Comparison of ENCODE assay signal across 7 mouse cellular contexts in the genomic region with DNA sequence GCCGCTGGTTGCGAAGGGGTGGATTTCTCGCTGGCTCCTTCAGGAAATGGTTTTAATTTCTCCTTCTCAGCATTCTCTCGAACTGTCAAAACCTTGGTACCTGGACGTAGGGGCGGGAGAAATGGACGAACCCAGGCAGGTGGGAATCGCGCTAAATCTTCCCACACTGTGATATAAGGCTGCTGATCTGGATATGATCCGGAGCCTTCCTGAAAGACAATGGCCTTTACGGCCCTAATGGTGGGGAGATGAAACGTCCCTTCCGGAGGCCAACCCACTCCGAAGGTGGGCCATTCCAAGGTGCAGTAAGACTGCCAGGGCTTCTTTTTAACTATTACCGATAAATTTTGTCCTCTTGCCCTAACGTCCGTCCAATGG.
DNase-seq lines count a peak whose midpoint lies in the region; ATAC-seq lines count a peak whose summit lies in the region.

No protein-coding gene starts in this region.

- H3K36me3 ChIP-seq in forebrain, embryonic 15.5 days = no peaks in the 10 kb centered on the region
- H3K36me3 ChIP-seq in liver, embryonic 11.5 days (ENCODE audit: control insufficient read depth, insufficient read depth, low read length) = peaks cover 21% of the 10 kb centered on the region
- no peaks in the 10 kb centered on the region for H3K36me3 ChIP-seq in splenic B cell, adult 2 months (ENCODE audit: control insufficient read depth, insufficient read depth, low read length, poor library complexity, severe bottlenecking)

- WGBS in forebrain, embryonic 15.5 days = 66% methylated on average over 17 of the region's 17 CpGs
- 63% methylated on average over 17 of the region's 17 CpGs for WGBS in liver, embryonic 11.5 days

- no peak overlapping the region for H3K9ac ChIP-seq in forebrain, embryonic 15.5 days (replicated peaks)
- no peak overlapping the region for H3K9ac ChIP-seq in liver, embryonic 11.5 days (ENCODE audit: low read depth, low read length)

- no peaks in the 10 kb centered on the region for H3K4me1 ChIP-seq in forebrain, embryonic 15.5 days
- H3K4me1 ChIP-seq in liver, embryonic 11.5 days (replicated peaks; ENCODE audit: control insufficient read depth, insufficient read depth, low read length) = no peaks in the 10 kb centered on the region

- H3K27ac ChIP-seq in forebrain, embryonic 15.5 days (replicated peaks) = no peak overlapping the region
- no peak overlapping the region for H3K27ac ChIP-seq in liver, embryonic 11.5 days (ENCODE audit: low read depth, low read length)

- H3K9me3 ChIP-seq in forebrain, embryonic 15.5 days = peaks cover 58% of the 10 kb centered on the region
- H3K9me3 ChIP-seq in liver, embryonic 11.5 days (ENCODE audit: control insufficient read depth, low read length) = peaks cover 58% of the 10 kb centered on the region

- DNase-seq in thymus, postnatal 4 days = peak; percentile 9
- DNase-seq in thymus, postnatal 0 days (ENCODE audit: low spot score) = no peak
- DNase-seq in liver, embryonic 11.5 days (ENCODE audit: low spot score) = peak; percentile 39
- peak; percentile 7 for DNase-seq in splenic B cell, adult 2 months (ENCODE audit: low read depth, low spot score)
- no peak for DNase-seq in urinary bladder, postnatal 36 days (ENCODE audit: low spot score in 2 of 2)
- no peak for DNase-seq in thymus, postnatal 14 days

- no peak overlapping the region for H3K4me3 ChIP-seq in forebrain, embryonic 15.5 days
- H3K4me3 ChIP-seq in liver, embryonic 11.5 days (ENCODE audit: low read depth, low read length) = no peak overlapping the region

- H3K27me3 ChIP-seq in forebrain, embryonic 15.5 days = no peaks in the 10 kb centered on the region
- H3K27me3 ChIP-seq in liver, embryonic 11.5 days (replicated peaks; ENCODE audit: control insufficient read depth, insufficient read depth, low read length) = peaks cover 9% of the 10 kb centered on the region
- no peaks in the 10 kb centered on the region for H3K27me3 ChIP-seq in splenic B cell, adult 2 months (ENCODE audit: control insufficient read depth, insufficient read depth, low read length, poor library complexity, severe bottlenecking)

- peak; percentile 49 for ATAC-seq in forebrain, embryonic 15.5 days (replicated peaks)
- ATAC-seq in liver, embryonic 11.5 days (replicated peaks; ENCODE audit: low FRiP score) = peak; percentile 30

- H3K4me2 ChIP-seq in forebrain, embryonic 15.5 days (replicated peaks) = no peak overlapping the region
- no peak overlapping the region for H3K4me2 ChIP-seq in liver, embryonic 11.5 days

Comparison
In these comparisons a context has a peak if more than half of its experiments do, and no peak if none do; other contexts are left out.
1. DNase-seq: peak in thymus, postnatal 4 days (single experiment), liver, embryonic 11.5 days (single experiment) and splenic B cell, adult 2 months (single experiment); none in thymus, postnatal 0 days (single experiment), urinary bladder, postnatal 36 days (0 of 2) and thymus, postnatal 14 days (single experiment).